Comparison of ENCODE assay signal across 16 mouse cellular contexts in the genomic region with DNA sequence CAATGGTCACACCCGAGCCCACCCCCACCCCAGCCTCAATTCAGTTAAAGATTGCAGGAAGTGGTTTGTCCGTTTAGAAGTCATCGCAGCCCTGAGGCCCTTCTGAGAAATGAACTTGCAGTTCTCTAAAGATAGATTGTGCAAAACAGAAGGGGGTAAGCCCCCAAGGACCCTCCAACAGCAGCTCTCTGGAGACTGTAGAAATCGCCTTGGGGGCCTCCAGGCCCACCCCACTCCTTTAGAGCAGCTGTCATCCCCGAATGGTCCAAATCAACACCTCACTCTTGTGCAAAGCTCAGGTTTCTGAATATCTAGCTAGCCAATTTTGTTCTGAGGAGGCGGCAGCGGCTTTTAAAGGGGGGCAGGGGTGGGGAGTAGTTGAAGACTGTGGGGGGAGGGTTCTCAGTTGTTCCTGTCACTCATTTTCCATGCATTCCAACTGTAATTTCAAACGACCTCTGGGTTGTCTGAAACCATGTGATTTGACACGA.
DNase-seq lines count a peak whose midpoint lies in the region; ATAC-seq lines count a peak whose summit lies in the region.
"Had no signal": no experiment of that assay in that cellular context is flagged by ENCODE, and none has a peak within 500 bp of the region (broad histone marks: within the 10 kb centered on the region; RNA-seq: fewer than 3 reads in every experiment).

No protein-coding gene starts in this region.

- no peak overlapping the region for H3K4me3 ChIP-seq in embryonic facial prominence, embryonic 15.5 days (replicated peaks)
- H3K4me3 ChIP-seq in liver, embryonic 12.5 days, result no peak overlapping the region
- H3K4me3 ChIP-seq in intestine, embryonic 15.5 days (replicated peaks), result no peak overlapping the region
- H3K4me3 ChIP-seq: forebrain, embryonic 10.5 days; heart, adult 2 months; stomach, embryonic 15.5 days had no signal

- no peak overlapping the region for H3K9ac ChIP-seq in embryonic facial prominence, embryonic 15.5 days
- no peak overlapping the region for H3K9ac ChIP-seq in liver, embryonic 12.5 days
- no peak overlapping the region for H3K9ac ChIP-seq in intestine, embryonic 15.5 days
- H3K9ac ChIP-seq: stomach, embryonic 15.5 days had no signal

- no peaks in the 10 kb centered on the region for H3K27me3 ChIP-seq in embryonic facial prominence, embryonic 15.5 days
- no peaks in the 10 kb centered on the region for H3K27me3 ChIP-seq in liver, embryonic 12.5 days (replicated peaks)
- H3K27me3 ChIP-seq in intestine, embryonic 15.5 days (replicated peaks), result no peaks in the 10 kb centered on the region
- H3K27me3 ChIP-seq: stomach, embryonic 15.5 days had no signal

- H3K9me3 ChIP-seq in embryonic facial prominence, embryonic 15.5 days (replicated peaks), result no peaks in the 10 kb centered on the region
- no peaks in the 10 kb centered on the region for H3K9me3 ChIP-seq in liver, embryonic 12.5 days (replicated peaks)
- H3K9me3 ChIP-seq in intestine, embryonic 15.5 days, result no peaks in the 10 kb centered on the region
- H3K9me3 ChIP-seq: forebrain, embryonic 10.5 days; stomach, embryonic 15.5 days had no signal

- ATAC-seq in embryonic facial prominence, embryonic 15.5 days (ENCODE audit: insufficient number of reproducible peaks, low FRiP score, low TSS enrichment, low read depth), result peak; percentile 60
- 0 out of 2 replicates have a peak, but pooled peaks have one; percentile 30 for ATAC-seq in liver, embryonic 12.5 days
- ATAC-seq in intestine, embryonic 15.5 days, result no peak
- ATAC-seq: intestine, embryonic 16.5 days had no signal

- peaks cover 6% of the 10 kb centered on the region for H3K4me1 ChIP-seq in embryonic facial prominence, embryonic 15.5 days
- peaks cover 24% of the 10 kb centered on the region for H3K4me1 ChIP-seq in liver, embryonic 12.5 days
- no peaks in the 10 kb centered on the region for H3K4me1 ChIP-seq in intestine, embryonic 15.5 days (replicated peaks)
- H3K4me1 ChIP-seq: forebrain, embryonic 10.5 days; stomach, embryonic 15.5 days had no signal

- no peak overlapping the region for H3K4me2 ChIP-seq in embryonic facial prominence, embryonic 15.5 days (replicated peaks)
- H3K4me2 ChIP-seq in liver, embryonic 12.5 days, result no peak overlapping the region
- H3K4me2 ChIP-seq in intestine, embryonic 15.5 days (replicated peaks), result no peak overlapping the region
- H3K4me2 ChIP-seq: stomach, embryonic 15.5 days had no signal

- H3K36me3 ChIP-seq in embryonic facial prominence, embryonic 15.5 days, result no peaks in the 10 kb centered on the region
- H3K36me3 ChIP-seq in liver, embryonic 12.5 days, result no peaks in the 10 kb centered on the region
- H3K36me3 ChIP-seq in intestine, embryonic 15.5 days, result no peaks in the 10 kb centered on the region
- H3K36me3 ChIP-seq: forebrain, embryonic 10.5 days; stomach, embryonic 15.5 days had no signal

- WGBS in embryonic facial prominence, embryonic 15.5 days, result 19% methylated on average over 9 of the region's 9 CpGs
- 26% methylated on average over 9 of the region's 9 CpGs for WGBS in liver, embryonic 12.5 days (ENCODE audit: insufficient replicate concordance)
- WGBS in intestine, embryonic 15.5 days, result 75% methylated on average over 9 of the region's 9 CpGs

- H3K27ac ChIP-seq in embryonic facial prominence, embryonic 15.5 days (replicated peaks), result no peak overlapping the region
- peak overlapping the region; percentile 53 for H3K27ac ChIP-seq in liver, embryonic 12.5 days
- no peak overlapping the region for H3K27ac ChIP-seq in intestine, embryonic 15.5 days
- H3K27ac ChIP-seq: forebrain, embryonic 10.5 days; heart, adult 2 months; stomach, embryonic 15.5 days had no signal

- peak; percentile 8 for DNase-seq in thymus, postnatal 25 days
- DNase-seq in thymus, adult 18-20 months, result no peak
- no peak for DNase-seq in cerebellum, adult 9-11 months
- DNase-seq in cerebellum, postnatal 10 days, result no peak
- DNase-seq: adrenal gland, adult 8-10 months; cerebellum, postnatal 25 days; heart, adult 2 months; heart, postnatal 36 days; lung, adult 18-20 months; right cerebral cortex, postnatal 4 days had no signal
